Mouse (Mus musculus): ENCODE results near the gene Tpx2.
A peak's percentile ranks its signal among the peaks of the same experiment; 100 is the strongest.

DNA sequence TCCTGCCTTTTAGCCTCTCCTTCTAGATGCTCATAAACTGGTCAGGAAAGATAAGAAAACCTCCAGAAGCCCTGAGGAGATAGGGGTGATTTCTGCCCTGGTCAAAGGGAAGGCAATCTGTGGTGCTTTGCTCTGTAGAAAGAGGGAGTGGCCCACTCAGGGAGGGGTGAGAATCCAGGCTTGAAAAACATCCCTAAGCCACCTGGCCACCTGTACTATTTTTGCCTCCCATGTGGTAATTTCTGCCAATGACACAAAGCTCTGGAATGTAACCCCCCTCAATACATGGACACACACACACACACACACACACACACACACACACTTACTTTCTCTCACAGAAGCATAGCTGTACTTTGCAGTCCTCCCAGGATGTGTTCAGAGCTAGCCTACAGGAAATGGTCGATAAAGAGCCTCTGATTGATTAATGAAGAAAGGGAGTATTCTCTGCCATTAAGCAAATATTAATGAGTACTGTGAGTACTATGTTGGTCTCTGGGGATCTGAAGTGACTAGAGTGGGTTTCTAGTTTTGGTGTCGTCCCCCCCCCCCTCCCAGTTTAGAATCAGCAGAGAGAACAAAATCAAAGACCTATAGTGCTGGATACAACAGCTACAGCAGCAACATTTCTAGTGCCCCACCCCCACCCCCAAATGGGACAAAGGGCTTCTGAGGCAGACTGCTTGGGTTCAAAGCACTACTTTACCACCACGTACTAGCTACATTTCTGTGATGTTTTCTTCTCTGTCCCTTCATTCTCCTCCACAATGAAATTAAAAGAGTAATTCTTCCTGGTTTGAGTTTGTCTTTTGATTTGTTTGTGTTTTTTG is 36.2 kb upstream of the Tpx2 start:
- TF ChIP-seq MYOG (IDR thresholded peaks at IDR 0.05; ENCODE audit: control insufficient read depth in 1 of 3, insufficient read depth in 1 of 3, insufficient read length in 2 of 3, low read depth in 2 of 3) (peak in 1 of 3 experiments; percentile 64), TCF12 (IDR thresholded peaks at IDR 0.05; ENCODE audit: insufficient read depth, poor library complexity, severe bottlenecking) (peak; percentile 18), POLR2A (IDR thresholded peaks at IDR 0.05; ENCODE audit: insufficient read length, low read depth) (no peak), USF1 (IDR thresholded peaks at IDR 0.05; ENCODE audit: low read depth) (no peak), REST (IDR thresholded peaks at IDR 0.05; ENCODE audit: insufficient read depth, insufficient read length) (no peak), CEBPB (IDR thresholded peaks at IDR 0.05; ENCODE audit: insufficient read depth, poor library complexity, severe bottlenecking) (no peak), MAX (IDR thresholded peaks at IDR 0.05; ENCODE audit: low read depth) (no peak)

All from myocyte (in vitro differentiated cells).